Mouse (Mus musculus) hindbrain, embryonic 10.5 days (tissue): ENCODE results near the gene Vmn1r120. TPM values are rescaled to one million over a fixed set of nuclear protein-coding genes. Genes with fewer than 3 reads are reported as not detected.
"Not testable (repeated sequence)": the region's sequence is repeated elsewhere in the genome, so short reads cannot be mapped to it uniquely, and the experiment has no call there.

ENCODE experiments used
- DNase-seq: peaks from one replicate; pipeline ENCODE4 v3.0.0-alpha.2; 2017; ENCODE audit warnings: low spot score
- H3K27ac ChIP-seq: fragments of 300-500 bp; sonication (generic); 2 replicates; pipeline ENCODE4 v1.5.1; 2016; ENCODE audit warnings: mild to moderate bottlenecking, moderate library complexity
- H3K27me3 ChIP-seq: fragments of 300-500 bp; sonication (generic); 2 replicates; pipeline ENCODE4 v1.6.1; 2016; ENCODE audit warnings: mild to moderate bottlenecking; ENCODE audit not compliant: poor library complexity, insufficient read depth, severe bottlenecking
- H3K36me3 ChIP-seq: fragments of 300-500 bp; sonication (generic); 2 replicates; pipeline ENCODE4 v1.6.1; 2016; ENCODE audit warnings: mild to moderate bottlenecking, moderate library complexity
- H3K4me1 ChIP-seq: fragments of 300-500 bp; sonication (generic); replicated peaks from 2 replicates; pipeline ENCODE4 v1.6.1; 2016; ENCODE audit warnings: mild to moderate bottlenecking
- H3K4me3 ChIP-seq: fragments of 300-500 bp; sonication (generic); 2 replicates; pipeline ENCODE4 v1.5.1; 2016; ENCODE audit warnings: mild to moderate bottlenecking, moderate library complexity
- H3K9me3 ChIP-seq: fragments of 300-500 bp; sonication (generic); 2 replicates; pipeline ENCODE4 v1.6.1; 2016; ENCODE audit warnings: mild to moderate bottlenecking, moderate library complexity
- WGBS: fragments of 180-500 bp; shearing (Covaris S2); methylation state at CpG from one replicate; pipeline ENCODE4 v1.1.7; 2016; 5-methylcytosine and 5-hydroxymethylcytosine counted together
- polyA plus RNA-seq: library from polyadenylated mRNA; unstranded; fragments of >200 nt; fragmentation: Nextera tagmentation; extraction: Ambion mirVana; gene quantifications from 2 replicates; pipeline ENCODE4 v1.2.1, GENCODE M21; 2016

Vmn1r120 gene
- polyA plus RNA-seq: not detected in 2 replicates

- WGBS: 95% methylated on average over 1 of the region's 1 CpGs
These were observed at the start of gene Vmn1r120 for GRCm38 (mm10) chr7:21053684-21054083. Gene Vmn1r120, minus strand, starts transcription at chr7:21053784.

GRCm38 (mm10) chr7:21098413-21098812, 44.8 kb upstream of the Vmn1r120 start, which contains the start of gene Vmn1r121:
Gene Vmn1r121, minus strand, starts transcription at chr7:21098513.
- H3K9me3 ChIP-seq, DNase-seq, H3K36me3 ChIP-seq, H3K4me3 ChIP-seq, H3K27ac ChIP-seq, H3K27me3 ChIP-seq, H3K4me1 ChIP-seq: not testable (repeated sequence)
- WGBS: 78% methylated on average over 5 of the region's 5 CpGs

More at GRCm38 (mm10) chr7:21053684-21054083, at the start of gene Vmn1r120:
- H3K36me3 ChIP-seq, DNase-seq, H3K4me1 ChIP-seq, H3K27ac ChIP-seq, H3K27me3 ChIP-seq, H3K9me3 ChIP-seq, H3K4me3 ChIP-seq: not testable (repeated sequence)

GRCm38 (mm10) chr7:21012355-21012754, 41.2 kb downstream of the Vmn1r120 start, which contains the start of gene Vmn1r119:
Gene Vmn1r119, minus strand, starts transcription at chr7:21012455.
- WGBS: no CpG with 5 or more reads among the region's 2 CpGs
- H3K4me3 ChIP-seq, DNase-seq, H3K27me3 ChIP-seq, H3K4me1 ChIP-seq, H3K27ac ChIP-seq, H3K9me3 ChIP-seq, H3K36me3 ChIP-seq: not testable (repeated sequence)

Other genes with a start within 250 kb of the Vmn1r120 start
- gene Vmn1r114, start 241.6 kb downstream of the Vmn1r120 start, polyA plus RNA-seq: not detected in 2 replicates
- gene Vmn1r115, start 208.8 kb downstream of the Vmn1r120 start, polyA plus RNA-seq: not detected in 2 replicates
- not detected in 2 replicates for gene Vmn1r116, start 181.5 kb downstream of the Vmn1r120 start, polyA plus RNA-seq
- not detected in 2 replicates for gene Vmn1r117, start 169.7 kb downstream of the Vmn1r120 start, polyA plus RNA-seq
- gene Vmn1r118, start 141.4 kb downstream of the Vmn1r120 start, polyA plus RNA-seq: not detected in 2 replicates
- gene Vmn1r119, start 41.3 kb downstream of the Vmn1r120 start, polyA plus RNA-seq: not detected in 2 replicates
- not detected in 2 replicates for gene Vmn1r121, start 44.7 kb upstream of the Vmn1r120 start, polyA plus RNA-seq
- gene Vmn1r122, start 80.3 kb upstream of the Vmn1r120 start, polyA plus RNA-seq: not detected in 2 replicates
- gene Vmn1r123, start 108.4 kb upstream of the Vmn1r120 start, polyA plus RNA-seq: not detected in 2 replicates
- gene Gm5157, start 136.6 kb upstream of the Vmn1r120 start, polyA plus RNA-seq: not detected in 2 replicates
- gene Vmn1r124, start 206.8 kb upstream of the Vmn1r120 start, polyA plus RNA-seq: not detected in 2 replicates
- not detected in 2 replicates for gene Vmn1r125, start 218.4 kb upstream of the Vmn1r120 start, polyA plus RNA-seq
- not detected in 2 replicates for gene Vmn1r126, start 247.7 kb upstream of the Vmn1r120 start, polyA plus RNA-seq